Mouse (Mus musculus) bone marrow, adult 2 months (tissue): ENCODE data around the gene Stat1.
A peak's percentile ranks its signal among the peaks of the same experiment; 100 is the strongest.

Experiments
- CTCF ChIP-seq: fragments of 200-500 bp; IDR thresholded peaks from 2 replicates; pipeline ENCODE4 v1.5.1; 2011; ENCODE audit warnings: low read length, control low read depth; ENCODE audit not compliant: control insufficient read depth, insufficient read depth
- POLR2A ChIP-seq: fragments of 200-500 bp; IDR thresholded peaks from 2 replicates; pipeline ENCODE4 v1.6.1; 2011; ENCODE audit warnings: low read depth, mild to moderate bottlenecking, control low read depth, low read length, borderline replicate concordance; ENCODE audit not compliant: control insufficient read depth

DNA sequence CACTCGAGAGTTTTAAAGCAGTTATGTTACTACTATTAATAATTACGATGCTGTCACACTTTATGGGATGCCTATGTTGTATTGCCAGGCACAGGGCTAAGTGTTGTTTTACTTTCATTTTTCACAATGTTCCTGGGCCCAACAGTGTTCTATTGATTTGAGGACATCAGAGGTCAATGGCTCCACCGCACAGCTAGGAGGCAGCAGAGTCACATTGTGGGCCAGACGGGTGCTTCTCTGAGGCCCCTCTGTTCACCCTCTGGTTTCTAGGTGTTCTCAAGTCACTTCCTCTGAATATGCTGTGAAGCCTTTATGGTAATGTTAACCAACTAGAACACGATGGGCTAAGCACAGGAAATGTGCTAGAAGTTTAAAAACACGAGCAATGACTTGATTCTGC is 18.7 kb upstream of the Stat1 start:
- TF ChIP-seq POLR2A, result no peak
- TF ChIP-seq CTCF, result peak; percentile 69
